Mouse (Mus musculus) hindbrain, embryonic 16.5 days (tissue): ENCODE data around the gene Olfr862. TPM values are rescaled to one million over a fixed set of nuclear protein-coding genes. Genes with fewer than 3 reads are reported as not detected.

Source experiments
- ATAC-seq: fragments of 200-750 bp; cut with Nextera tagmentation; 2 replicates; pipeline ENCODE4 v1.8.0; 2017; ENCODE audit warnings: moderate TSS enrichment, moderate library complexity
- H3K27ac ChIP-seq: fragments of 300-500 bp; sonication (generic); 2 replicates; pipeline ENCODE4 v1.5.1; 2014; ENCODE audit warnings: low read depth, mild to moderate bottlenecking, control low read depth, low read length, moderate library complexity
- H3K27me3 ChIP-seq: fragments of 300-500 bp; sonication (generic); replicated peaks from 2 replicates; pipeline ENCODE4 v1.6.1; 2014; ENCODE audit warnings: low read length; ENCODE audit not compliant: control insufficient read depth, insufficient read depth
- H3K36me3 ChIP-seq: fragments of 300-500 bp; sonication (generic); 2 replicates; pipeline ENCODE4 v1.6.1; 2014; ENCODE audit warnings: mild to moderate bottlenecking, low read length, moderate library complexity, mixed read lengths; ENCODE audit not compliant: control insufficient read depth, insufficient read depth
- H3K4me1 ChIP-seq: fragments of 300-500 bp; sonication (generic); 2 replicates; pipeline ENCODE4 v1.6.1; 2014; ENCODE audit warnings: low read depth, low read length; ENCODE audit not compliant: control insufficient read depth, insufficient read depth
- H3K4me2 ChIP-seq: fragments of 300-500 bp; sonication (generic); 2 replicates; pipeline ENCODE4 v1.6.1; 2014; ENCODE audit warnings: mild to moderate bottlenecking, low read length, control low read depth, moderate library complexity
- H3K4me3 ChIP-seq: fragments of 300-500 bp; sonication (generic); 2 replicates; pipeline ENCODE4 v1.5.1; 2014; ENCODE audit warnings: mild to moderate bottlenecking, low read length, control low read depth, moderate library complexity
- H3K9ac ChIP-seq: fragments of 300-500 bp; sonication (generic); 2 replicates; pipeline ENCODE4 v1.6.1; 2014; ENCODE audit warnings: low read depth, mild to moderate bottlenecking, control low read depth, low read length, moderate library complexity
- H3K9me3 ChIP-seq: fragments of 300-500 bp; sonication (generic); 2 replicates; pipeline ENCODE4 v1.6.1; 2014; ENCODE audit warnings: mild to moderate bottlenecking, low read length, moderate library complexity; ENCODE audit not compliant: control insufficient read depth
- WGBS: fragments of 180-500 bp; shearing (Covaris S2); extraction: QIAGEN DNeasy Blood & Tissue Kit; methylation state at CpG from one replicate; pipeline ENCODE4 v1.1.7; 2014; 5-methylcytosine and 5-hydroxymethylcytosine counted together
- polyA plus RNA-seq: library from polyadenylated mRNA; unstranded; fragments of >200 nt; fragmentation: Nextera tagmentation; extraction: Ambion mirVana; gene quantifications from 2 replicates; pipeline ENCODE4 v1.2.1, GENCODE M21; 2015

The Olfr862 gene
- polyA plus RNA-seq: not detected in 2 replicates

DNA sequence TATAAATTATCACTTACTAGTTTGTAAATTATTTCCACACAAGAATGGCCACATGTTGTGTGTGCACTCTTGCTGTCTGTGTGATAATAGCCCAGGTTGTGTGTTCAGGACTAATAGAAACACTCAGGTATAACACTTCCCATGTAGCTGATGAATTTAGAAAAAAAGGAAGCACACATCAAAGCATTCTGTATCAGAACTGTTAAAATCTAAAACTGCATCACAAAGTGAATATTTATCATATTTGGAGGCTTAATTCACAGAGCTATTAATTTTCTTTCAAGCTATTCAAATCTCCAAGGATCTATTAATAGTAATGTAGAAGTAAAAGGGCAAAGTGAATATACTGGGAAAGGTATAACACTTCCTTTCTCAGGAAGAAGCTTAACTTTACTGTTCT, at the start of gene Olfr862:
TSS of gene Olfr862 (minus strand) at position 101 of the 400 bp plus-strand sequence.
- Histone ChIP-seq H3K36me3 (no peaks in the 10 kb centered on the region), H3K27ac (no peak within 1 kb of the TSS), H3K9me3 (peaks cover 12% of the 10 kb centered on the region), H3K4me3 (no peak within 1 kb of the TSS), H3K4me1 (no peaks in the 10 kb centered on the region), H3K27me3 (no peaks in the 10 kb centered on the region), H3K4me2 (no peak within 1 kb of the TSS), H3K9ac (no peak within 1 kb of the TSS)
- no peak for ATAC-seq

DNA sequence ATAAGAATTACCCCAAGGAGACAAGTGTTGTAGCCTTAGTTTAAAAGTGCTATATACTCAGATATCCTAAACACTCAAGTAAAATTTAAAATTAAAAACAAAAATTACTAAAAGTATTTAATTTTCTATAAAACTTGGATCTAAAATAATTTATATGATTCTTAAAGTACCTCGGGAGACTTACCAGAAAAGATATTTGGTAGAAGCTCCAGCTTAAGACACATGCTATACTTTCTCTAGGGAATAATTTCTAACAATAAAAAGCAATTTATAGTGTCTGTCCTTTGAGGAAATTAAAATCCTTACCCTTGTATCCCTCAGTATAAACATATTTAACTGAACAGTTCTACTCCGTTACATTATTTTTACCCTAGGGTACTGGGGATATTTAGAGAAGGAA, 28.8 kb upstream of the Olfr862 start, which contains the start of gene Olfr77:
TSS of gene Olfr77 (plus strand) at position 301 of the 400 bp plus-strand sequence.
- Histone ChIP-seq H3K4me3 (no peak within 1 kb of the TSS), H3K4me1 (no peaks in the 10 kb centered on the region), H3K36me3 (no peaks in the 10 kb centered on the region), H3K9ac (no peak within 1 kb of the TSS), H3K27me3 (no peaks in the 10 kb centered on the region), H3K4me2 (no peak within 1 kb of the TSS), H3K27ac (no peak within 1 kb of the TSS), H3K9me3 (0 out of 2 replicates have a peak, but pooled peaks cover under 1% of the 10 kb centered on the region)
- 94% methylated on average over 2 of the region's 2 CpGs for WGBS
- no peak for ATAC-seq

DNA sequence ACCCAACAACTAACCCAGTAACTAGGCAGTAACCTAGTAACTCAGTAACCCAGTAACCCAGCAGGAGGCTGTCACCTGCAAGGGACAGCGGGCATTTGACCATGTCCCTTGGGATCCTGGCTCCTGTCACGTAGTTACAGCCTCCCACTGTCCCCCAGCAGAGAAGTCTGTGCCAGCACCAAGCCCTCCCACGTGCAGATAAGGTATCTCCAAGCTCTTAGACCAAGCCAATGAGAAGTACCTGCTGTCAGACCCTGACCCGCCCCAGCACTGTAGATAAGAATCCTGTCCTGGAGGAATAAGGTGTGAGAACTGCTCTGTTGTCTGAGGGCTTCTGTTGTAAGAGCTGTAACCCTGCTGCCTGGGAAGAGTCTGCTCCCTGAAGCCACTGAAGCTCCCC, 23.4 kb upstream of the Olfr862 start:
- H3K36me3 ChIP-seq: no peaks in the 10 kb centered on the region

DNA sequence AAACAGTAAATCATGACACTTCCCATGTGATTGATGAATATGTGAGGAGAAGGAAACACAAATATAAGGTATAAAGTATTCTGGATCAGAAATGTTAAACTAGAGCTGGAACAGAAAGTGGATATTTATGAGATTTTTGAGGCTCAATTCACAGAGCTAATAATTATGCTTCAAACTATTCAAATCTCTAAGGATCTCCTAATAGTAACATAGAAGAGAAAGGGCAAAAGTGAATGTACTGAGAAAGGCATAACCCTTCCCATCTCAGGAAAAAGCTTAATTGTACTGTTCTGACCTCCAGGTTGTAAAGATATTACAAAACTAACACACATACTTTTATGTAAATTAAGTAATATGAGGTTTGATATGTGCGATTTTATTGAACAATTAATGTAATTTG, 38.2 kb downstream of the Olfr862 start, which contains the start of gene Olfr860:
TSS of gene Olfr860 (minus strand) at position 101 of the 400 bp plus-strand sequence.
- Histone ChIP-seq H3K9ac (no peak within 1 kb of the TSS), H3K4me3 (no peak within 1 kb of the TSS), H3K4me2 (no peak within 1 kb of the TSS), H3K9me3 (0 out of 2 replicates have a peak, but pooled peaks cover 2% of the 10 kb centered on the region), H3K36me3 (no peaks in the 10 kb centered on the region), H3K27me3 (no peaks in the 10 kb centered on the region), H3K27ac (no peak within 1 kb of the TSS), H3K4me1 (no peaks in the 10 kb centered on the region)
- WGBS: 88% methylated on average over 1 of the region's 1 CpGs
- no peak for ATAC-seq

More for the DNA sequence above, 23.4 kb upstream of the Olfr862 start:
- Histone ChIP-seq H3K4me3 (no peak overlapping the region), H3K27me3 (no peaks in the 10 kb centered on the region), H3K9me3 (peaks cover 6% of the 10 kb centered on the region; the same call in 1 of the 2 replicates), H3K4me1 (no peaks in the 10 kb centered on the region), H3K4me2 (no peak overlapping the region), H3K27ac (no peak overlapping the region), H3K9ac (no peak overlapping the region)
- 52% methylated on average over 4 of the region's 4 CpGs for WGBS
- no peak for ATAC-seq

Other genes with a start within 250 kb of the Olfr862 start
- gene Olfr857, start 178.6 kb downstream of the Olfr862 start, polyA plus RNA-seq: not detected in 2 replicates
- not detected in 2 replicates for gene Olfr58, start 107.7 kb downstream of the Olfr862 start, polyA plus RNA-seq
- gene Olfr859, start 83.1 kb downstream of the Olfr862 start, polyA plus RNA-seq: not detected in 2 replicates
- not detected in 2 replicates for gene Olfr860, start 38.3 kb downstream of the Olfr862 start, polyA plus RNA-seq
- gene Olfr77, start 28.9 kb upstream of the Olfr862 start, polyA plus RNA-seq: 0.10 and 0.13 TPM in 2 replicates
- gene Olfr866, start 140.0 kb upstream of the Olfr862 start, polyA plus RNA-seq: not detected in 2 replicates
- gene Olfr867, start 169.6 kb upstream of the Olfr862 start, polyA plus RNA-seq: not detected in 2 replicates
- gene Olfr868, start 210.6 kb upstream of the Olfr862 start, polyA plus RNA-seq: not detected in 2 replicates
- not detected in 2 replicates for gene Olfr869, start 241.0 kb upstream of the Olfr862 start, polyA plus RNA-seq